ENCODE assay signal across 31 mouse cellular contexts in genomic region chr4:139057291-139057690, GRCm38 (mm10). TPM values are rescaled to one million over a fixed set of nuclear protein-coding genes. Genes with fewer than 3 reads are reported as not detected.
"Had no signal": no experiment of that assay in that cellular context is flagged by ENCODE, and none has a peak within 500 bp of the region (broad histone marks: within the 10 kb centered on the region; RNA-seq: fewer than 3 reads in every experiment).

No protein-coding gene starts in this region.

- DNase-seq: gastrocnemius, postnatal 14 days; gastrocnemius, postnatal 36 days; heart, adult 11 months; heart, adult 2 months; heart, postnatal 14 days; heart, postnatal 36 days; kidney, adult 11 months; kidney, adult 2 months; kidney, adult 9 months; kidney, postnatal 14 days; kidney, postnatal 36 days; layer of hippocampus, adult 9-11 months; layer of hippocampus, postnatal 36 days had no signal

- H3K9ac ChIP-seq: heart, embryonic 13.5 days; heart, embryonic 15.5 days; hindbrain, embryonic 12.5 days; hindbrain, embryonic 14.5 days; kidney, embryonic 15.5 days; limb, embryonic 13.5 days; limb, embryonic 15.5 days; liver, embryonic 12.5 days; liver, embryonic 14.5 days had no signal

- H3K27ac ChIP-seq: heart, adult 2 months; heart, embryonic 13.5 days; heart, embryonic 15.5 days; hindbrain, embryonic 12.5 days; hindbrain, embryonic 14.5 days; kidney, embryonic 15.5 days; kidney, postnatal 0 days; limb, embryonic 13.5 days; limb, embryonic 15.5 days; liver, embryonic 12.5 days; liver, embryonic 14.5 days had no signal

- H3K9me3 ChIP-seq: heart, embryonic 13.5 days; heart, embryonic 15.5 days; hindbrain, embryonic 12.5 days; kidney, embryonic 15.5 days; limb, embryonic 13.5 days; limb, embryonic 15.5 days; liver, embryonic 12.5 days had no signal

- H3K27me3 ChIP-seq: limb, embryonic 13.5 days; limb, embryonic 15.5 days had no signal

- H3K4me3 ChIP-seq: heart, adult 2 months; heart, embryonic 13.5 days; heart, embryonic 15.5 days; hindbrain, embryonic 12.5 days; kidney, embryonic 15.5 days; limb, embryonic 13.5 days; limb, embryonic 15.5 days; liver, embryonic 12.5 days had no signal

- H3K36me3 ChIP-seq: heart, embryonic 13.5 days; heart, embryonic 15.5 days; hindbrain, embryonic 12.5 days; kidney, embryonic 15.5 days; limb, embryonic 13.5 days; limb, embryonic 15.5 days; liver, embryonic 12.5 days had no signal

- H3K4me1 ChIP-seq: kidney, embryonic 15.5 days; limb, embryonic 13.5 days; limb, embryonic 15.5 days; liver, embryonic 12.5 days had no signal

- H3K4me2 ChIP-seq: heart, embryonic 11.5 days; heart, embryonic 13.5 days; heart, embryonic 15.5 days; hindbrain, embryonic 12.5 days; hindbrain, embryonic 14.5 days; kidney, embryonic 15.5 days; limb, embryonic 13.5 days; limb, embryonic 15.5 days; liver, embryonic 12.5 days had no signal

- ATAC-seq: hindbrain, embryonic 16.5 days; intestine, embryonic 16.5 days; liver, embryonic 12.5 days had no signal

RNA-seq across cellular contexts. Expression of gene Htr6, which starts 18.1 kb away (rescaled TPM):
- total RNA-seq: gastrocnemius, adult 18-20 months; gastrocnemius, adult 8-10 months; gastrocnemius, postnatal 14 days; gastrocnemius, postnatal 36 days; heart, adult 2 months; heart, postnatal 14 days; heart, postnatal 36 days; hematopoietic stem cell, adult 5-6 weeks; liver, adult 2 months had no signal
- polyA plus RNA-seq: heart, adult 2 months; heart, embryonic 11.5 days; heart, embryonic 13.5 days; heart, embryonic 15.5 days; heart, postnatal 0 days; hindbrain, embryonic 12.5 days; intestine, embryonic 16.5 days; kidney, adult 2 months; kidney, embryonic 15.5 days; liver, adult 2 months; liver, embryonic 12.5 days; liver, embryonic 14.5 days had no signal
